Mouse (Mus musculus) B cell, adult 67 days (primary cell): ENCODE data around the gene Cubn. TPM values are rescaled to one million over a fixed set of nuclear protein-coding genes. Genes with fewer than 3 reads are reported as not detected.

Experiments
- total RNA-seq, 2 experiments: library from RNA; stranded (reverse); gene quantifications; 4 replicates each; pipeline ENCODE4 v1.2.4; 2023

Cubn gene
- total RNA-seq: not detected

DNA sequence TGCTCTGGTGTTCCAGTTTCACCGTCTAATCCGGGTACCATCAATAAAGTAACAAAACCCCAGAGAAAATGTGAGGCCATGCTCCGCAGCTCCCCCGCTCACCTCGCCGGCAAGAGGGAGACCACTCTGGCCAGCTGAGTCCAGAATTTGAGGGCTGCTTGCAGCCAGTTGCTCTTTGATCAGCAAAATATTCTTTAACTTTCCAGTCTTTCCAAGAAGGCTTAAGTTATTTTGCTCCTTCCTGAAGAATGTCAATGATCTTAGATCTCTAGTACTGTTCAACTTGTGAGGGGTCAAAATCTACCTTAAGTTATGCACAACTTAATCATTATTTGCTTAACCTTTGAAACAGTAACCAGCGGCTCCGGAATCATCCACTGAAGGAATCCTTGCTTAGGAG lies at the start of gene Cubn:
Gene Cubn (minus strand): TSS at position 80 of the 400 bp plus-strand sequence.

DNA sequence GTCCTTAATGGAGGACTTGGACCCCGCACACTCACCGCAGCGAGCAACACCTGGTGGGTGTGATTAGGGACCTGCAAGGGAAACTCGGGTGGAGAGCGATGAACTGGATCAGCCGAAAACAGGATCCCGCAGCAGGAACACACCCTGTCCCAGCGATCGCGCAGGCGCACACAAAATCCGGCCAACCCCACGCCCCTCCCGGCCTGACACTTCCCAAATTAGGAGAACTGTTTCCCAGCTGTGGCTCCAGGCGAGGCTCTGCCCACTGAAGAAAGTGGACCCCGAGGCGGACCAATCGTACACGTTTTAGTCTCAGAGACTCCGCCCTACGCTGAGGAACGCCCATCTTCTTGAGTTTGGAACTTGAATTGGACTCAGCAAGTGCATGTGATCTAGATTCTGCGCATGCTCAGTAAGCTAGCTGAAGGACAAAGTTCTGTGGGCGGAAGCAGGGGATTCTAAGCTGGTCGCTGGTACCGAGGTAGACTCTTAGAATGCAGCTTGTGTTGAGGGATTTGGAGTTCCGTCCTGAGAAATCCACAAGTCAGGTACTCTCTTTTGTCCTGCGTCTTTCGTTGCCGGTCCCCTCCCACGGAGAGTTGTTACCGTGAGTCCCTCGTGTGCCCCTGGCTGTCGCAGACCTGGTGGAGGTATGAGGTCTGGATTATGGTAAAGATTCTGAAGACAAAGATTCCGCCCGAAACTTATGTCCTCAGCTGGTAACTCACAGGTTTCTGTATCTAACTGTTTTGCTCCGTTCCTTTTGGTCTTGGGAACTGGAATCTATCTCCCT lies 220.3 kb downstream of the Cubn start, which contains the start of gene Rsu1:
Gene Rsu1 (minus strand): TSS at position 251 of the 793 bp plus-strand sequence.

Other genes starting within 250 kb of the Cubn start
- gene Rsu1, start 220.4 kb downstream of the Cubn start, total RNA-seq: 10 to 100 TPM; 38.9 to 48.2 TPM
- gene Trdmt1, start 52.9 kb upstream of the Cubn start, total RNA-seq: 10 to 100 TPM in 1 of 2 experiments, 1 to 10 TPM in 1; 6.1 to 10.6 TPM
- gene Vim, start 82.1 kb upstream of the Cubn start, total RNA-seq: 100 to 1,000 TPM; 309 to 406 TPM